Mouse (Mus musculus) stomach, embryonic 16.5 days (tissue): ENCODE measurements around the gene Map4k4. TPM values are rescaled to one million over a fixed set of nuclear protein-coding genes. Genes with fewer than 3 reads are reported as not detected.

Experiments
- ATAC-seq: fragments of 200-750 bp; cut with Nextera tagmentation; 2 replicates; pipeline ENCODE4 v1.8.0; 2017; ENCODE audit warnings: moderate number of reproducible peaks, moderate TSS enrichment; ENCODE audit not compliant: insufficient read depth, low FRiP score
- H3K27ac ChIP-seq: fragments of 300-500 bp; sonication (generic); 2 replicates; pipeline ENCODE4 v1.5.1; 2014; ENCODE audit warnings: low read length
- H3K27me3 ChIP-seq: fragments of 300-500 bp; sonication (generic); 2 replicates; pipeline ENCODE4 v1.6.1; 2014; ENCODE audit warnings: low read length, control low read depth, mixed read lengths; ENCODE audit not compliant: control insufficient read depth, insufficient read depth
- H3K36me3 ChIP-seq: fragments of 300-500 bp; sonication (generic); 2 replicates; pipeline ENCODE4 v1.6.1; 2014; ENCODE audit warnings: low read length; ENCODE audit not compliant: control insufficient read depth, insufficient read depth
- H3K4me1 ChIP-seq: fragments of 300-500 bp; sonication (generic); 2 replicates; pipeline ENCODE4 v1.6.1; 2014; ENCODE audit warnings: low read length, control low read depth, mixed read lengths; ENCODE audit not compliant: control insufficient read depth, insufficient read depth
- H3K4me2 ChIP-seq: fragments of 300-500 bp; sonication (generic); 2 replicates; pipeline ENCODE4 v1.6.1; 2014; ENCODE audit warnings: low read depth, low read length, mixed read lengths
- H3K4me3 ChIP-seq: fragments of 300-500 bp; sonication (generic); replicated peaks from 2 replicates; pipeline ENCODE4 v1.5.1; 2014; ENCODE audit warnings: mild to moderate bottlenecking, low read length
- H3K9ac ChIP-seq: fragments of 300-500 bp; sonication (generic); 2 replicates; pipeline ENCODE4 v1.6.1; 2014; ENCODE audit warnings: low read length
- H3K9me3 ChIP-seq: fragments of 300-500 bp; sonication (generic); replicated peaks from 2 replicates; pipeline ENCODE4 v1.6.1; 2016; ENCODE audit warnings: low read length, control low read depth; ENCODE audit not compliant: control insufficient read depth
- WGBS: fragments of 180-500 bp; shearing (Covaris S2); extraction: QIAGEN DNeasy Blood & Tissue Kit; methylation state at CpG from one replicate; pipeline ENCODE4 v1.1.7; 2014; 5-methylcytosine and 5-hydroxymethylcytosine counted together
- polyA plus RNA-seq: library from polyadenylated mRNA; unstranded; fragments of >200 nt; fragmentation: Nextera tagmentation; extraction: Ambion mirVana; gene quantifications from 2 replicates; pipeline ENCODE4 v1.2.1, GENCODE M21; 2015

Gene Map4k4
- polyA plus RNA-seq, 1 experiment from 2014 or later = 15.3 TPM

DNA sequence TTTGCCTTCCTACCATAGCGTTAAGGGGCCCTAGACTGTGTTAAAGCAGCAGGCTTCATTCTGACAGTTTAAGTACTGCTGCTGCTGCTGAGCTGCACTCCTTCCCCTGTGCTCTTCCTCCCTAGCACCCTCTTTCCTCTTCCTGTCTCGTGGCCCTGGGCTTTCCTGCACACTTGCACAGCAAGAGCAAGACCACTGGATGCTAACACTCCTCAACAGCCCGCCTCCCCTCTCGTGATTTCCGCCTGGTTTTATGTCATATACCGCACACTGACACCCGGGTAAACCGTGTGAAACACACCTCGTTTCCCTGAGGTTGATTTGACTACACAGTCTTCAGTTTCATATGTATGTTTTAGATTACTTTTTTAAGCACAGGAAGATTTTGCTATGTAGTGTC lies 86.1 kb downstream of the Map4k4 start:
- no peak overlapping the region for H3K9ac ChIP-seq
- 83% methylated on average over 9 of the region's 9 CpGs for WGBS
- no peaks in the 10 kb centered on the region for H3K4me1 ChIP-seq
- ATAC-seq = no peak
- no peaks in the 10 kb centered on the region for H3K9me3 ChIP-seq
- H3K4me3 ChIP-seq = no peak overlapping the region
- H3K36me3 ChIP-seq = peaks cover 28% of the 10 kb centered on the region
- no peaks in the 10 kb centered on the region for H3K27me3 ChIP-seq
- no peak overlapping the region for H3K27ac ChIP-seq
- H3K4me2 ChIP-seq = no peak overlapping the region

DNA sequence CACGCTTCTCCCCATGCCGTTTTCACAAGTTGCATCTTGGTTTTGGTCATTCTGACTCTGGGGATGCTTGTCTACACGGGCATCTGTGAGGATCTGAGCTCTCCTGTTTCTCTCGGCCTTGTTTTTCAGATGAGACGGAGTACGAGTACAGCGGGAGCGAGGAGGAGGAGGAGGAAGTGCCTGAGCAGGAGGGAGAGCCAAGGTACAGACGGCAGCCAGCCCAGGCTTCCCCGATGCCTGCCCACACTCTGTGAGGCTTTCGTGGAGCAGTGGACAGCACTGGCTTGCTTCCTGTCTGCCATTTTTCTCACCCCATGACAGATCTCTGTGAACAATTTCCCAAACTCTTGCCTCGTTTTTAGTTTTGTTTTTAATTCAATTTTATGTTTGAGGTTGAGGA lies 88.1 kb downstream of the Map4k4 start:
- WGBS = 74% methylated on average over 12 of the region's 12 CpGs

DNA sequence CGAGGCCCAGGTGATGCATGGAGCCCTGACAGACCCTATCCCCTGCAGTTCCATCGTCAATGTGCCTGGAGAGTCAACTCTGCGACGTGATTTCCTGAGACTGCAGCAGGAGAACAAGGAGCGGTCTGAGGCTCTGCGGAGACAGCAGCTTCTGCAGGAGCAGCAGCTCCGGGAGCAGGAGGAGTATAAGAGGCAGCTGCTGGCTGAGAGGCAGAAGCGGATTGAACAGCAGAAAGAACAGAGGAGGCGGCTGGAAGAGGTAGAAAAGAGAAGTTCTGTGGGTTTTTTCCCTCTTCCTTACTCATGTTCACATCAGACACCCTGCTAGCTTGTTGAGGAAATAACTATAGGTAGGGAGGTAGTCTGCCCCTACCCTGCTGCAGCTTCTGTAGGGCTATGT lies 89.3 kb downstream of the Map4k4 start:
- H3K36me3 ChIP-seq = peaks cover 34% of the 10 kb centered on the region

More for the DNA sequence above, 88.1 kb downstream of the Map4k4 start:
- peaks cover 33% of the 10 kb centered on the region for H3K36me3 ChIP-seq
- no peak overlapping the region for H3K4me3 ChIP-seq
- H3K4me2 ChIP-seq = no peak overlapping the region
- H3K27ac ChIP-seq = no peak overlapping the region
- no peaks in the 10 kb centered on the region for H3K9me3 ChIP-seq
- no peak for ATAC-seq
- H3K4me1 ChIP-seq = no peaks in the 10 kb centered on the region
- H3K27me3 ChIP-seq = no peaks in the 10 kb centered on the region
- H3K9ac ChIP-seq = no peak overlapping the region

DNA sequence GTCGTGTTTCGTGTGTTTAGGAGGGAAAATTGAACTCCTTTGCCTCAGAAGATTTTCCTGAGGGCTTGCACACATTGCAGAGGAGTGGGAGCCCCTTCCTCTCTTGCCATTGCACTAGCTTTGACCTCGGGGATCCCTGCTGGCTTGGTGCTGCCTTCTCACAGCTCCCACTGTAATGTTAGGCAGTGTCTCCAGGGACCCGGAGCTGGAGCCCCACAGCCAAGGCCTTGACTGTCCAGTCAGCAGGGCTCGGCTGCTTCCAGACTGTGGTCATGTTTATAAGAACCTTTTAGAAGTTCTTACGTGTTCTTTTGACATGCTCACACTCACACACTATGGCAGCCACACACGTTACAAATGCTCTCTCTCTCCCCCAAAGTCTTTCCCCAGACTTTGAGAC lies 93.2 kb downstream of the Map4k4 start:
- H3K4me3 ChIP-seq = no peak overlapping the region
- H3K4me2 ChIP-seq = no peak overlapping the region
- H3K9ac ChIP-seq = no peak overlapping the region
- H3K4me1 ChIP-seq = no peaks in the 10 kb centered on the region
- H3K9me3 ChIP-seq = no peaks in the 10 kb centered on the region
- H3K27ac ChIP-seq = peak overlapping the region; percentile 42; the same call in 1 of the 2 replicates
- 80% methylated on average over 7 of the region's 7 CpGs for WGBS
- no peak for ATAC-seq
- no peaks in the 10 kb centered on the region for H3K27me3 ChIP-seq
- peaks cover 35% of the 10 kb centered on the region for H3K36me3 ChIP-seq

More for the DNA sequence above, 89.3 kb downstream of the Map4k4 start:
- Histone ChIP-seq H3K4me2 (no peak overlapping the region), H3K4me1 (no peaks in the 10 kb centered on the region), H3K9me3 (no peaks in the 10 kb centered on the region), H3K27ac (no peak overlapping the region), H3K27me3 (no peaks in the 10 kb centered on the region), H3K4me3 (no peak overlapping the region), H3K9ac (no peak overlapping the region)
- 90% methylated on average over 9 of the region's 9 CpGs for WGBS
- no peak for ATAC-seq

DNA sequence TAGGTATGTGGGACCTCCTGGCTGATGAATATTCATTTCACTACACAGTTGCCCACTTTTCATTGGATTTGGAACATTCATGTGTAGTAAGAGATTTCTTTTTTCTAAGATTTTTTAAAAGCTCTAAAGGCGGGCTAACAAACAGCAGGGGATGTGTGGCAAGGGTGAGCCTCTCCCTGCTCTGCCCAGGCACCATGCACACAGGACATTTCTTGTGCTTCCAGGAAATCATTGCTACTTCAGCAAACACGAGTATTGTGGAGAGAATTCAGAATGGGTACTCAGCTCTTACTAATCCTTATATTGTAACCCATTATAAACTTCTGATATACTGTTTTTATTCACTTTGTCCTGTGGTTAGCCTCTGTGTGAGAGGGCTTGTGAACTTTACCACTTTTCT lies 94.9 kb downstream of the Map4k4 start:
- Histone ChIP-seq H3K36me3 (peaks cover 27% of the 10 kb centered on the region; the same call in 1 of the 2 replicates), H3K27me3 (no peaks in the 10 kb centered on the region), H3K4me3 (no peak overlapping the region), H3K9ac (no peak overlapping the region), H3K4me2 (no peak overlapping the region), H3K27ac (no peak overlapping the region), H3K9me3 (no peaks in the 10 kb centered on the region), H3K4me1 (no peaks in the 10 kb centered on the region)
- no peak for ATAC-seq
- 80% methylated on average over 2 of the region's 2 CpGs for WGBS

DNA sequence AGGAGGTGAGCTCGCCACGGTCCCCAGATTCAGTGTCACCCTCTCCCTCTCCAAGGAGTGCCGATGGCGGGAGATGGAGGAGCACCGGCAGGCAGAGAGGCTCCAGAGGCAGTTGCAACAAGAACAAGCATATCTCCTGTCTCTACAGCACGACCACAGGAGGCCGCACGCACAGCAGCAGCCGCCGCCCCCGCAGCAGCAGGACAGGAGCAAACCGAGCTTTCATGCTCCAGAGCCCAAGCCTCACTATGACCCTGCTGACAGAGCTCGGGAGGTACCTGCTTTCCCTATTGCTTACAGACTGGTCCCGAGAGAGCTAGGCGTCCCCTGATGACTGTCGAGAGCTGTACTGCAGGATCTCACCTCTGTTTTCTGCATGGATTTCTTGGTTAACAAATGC lies 99.8 kb downstream of the Map4k4 start:
- 84% methylated on average over 16 of the region's 16 CpGs for WGBS
- H3K36me3 ChIP-seq = peaks cover 22% of the 10 kb centered on the region; the same call in 1 of the 2 replicates

DNA sequence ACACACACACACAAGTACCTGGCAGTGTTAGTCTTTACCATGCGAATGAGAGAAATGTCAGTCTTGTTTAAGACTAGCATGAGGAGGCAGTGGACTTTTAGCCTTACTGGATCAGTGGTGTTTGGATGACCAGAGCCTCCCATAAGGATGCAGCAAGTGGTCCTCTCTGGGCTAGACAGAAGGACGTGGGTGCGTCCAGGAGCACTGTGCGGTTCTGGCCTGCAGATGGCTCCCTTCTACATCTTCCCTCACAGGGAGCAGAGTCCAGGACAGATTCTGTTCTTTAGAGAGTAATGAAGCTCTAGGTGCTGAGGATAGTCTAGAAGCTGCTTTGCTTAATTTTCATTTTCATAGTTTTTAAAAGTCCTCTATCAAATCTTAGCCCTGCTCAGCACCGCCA lies 100.2 kb downstream of the Map4k4 start:
- no peaks in the 10 kb centered on the region for H3K4me1 ChIP-seq
- no peak overlapping the region for H3K4me2 ChIP-seq
- 68% methylated on average over 5 of the region's 5 CpGs for WGBS
- no peaks in the 10 kb centered on the region for H3K27me3 ChIP-seq
- peaks cover 26% of the 10 kb centered on the region for H3K36me3 ChIP-seq
- no peak overlapping the region for H3K4me3 ChIP-seq
- ATAC-seq = no peak
- no peak overlapping the region for H3K27ac ChIP-seq
- no peaks in the 10 kb centered on the region for H3K9me3 ChIP-seq
- no peak overlapping the region for H3K9ac ChIP-seq

More for the DNA sequence above, 99.8 kb downstream of the Map4k4 start:
- Histone ChIP-seq H3K4me2 (no peak overlapping the region), H3K9ac (no peak overlapping the region), H3K4me3 (no peak overlapping the region), H3K27ac (no peak overlapping the region), H3K9me3 (no peaks in the 10 kb centered on the region), H3K4me1 (no peaks in the 10 kb centered on the region), H3K27me3 (no peaks in the 10 kb centered on the region)
- ATAC-seq = no peak

DNA sequence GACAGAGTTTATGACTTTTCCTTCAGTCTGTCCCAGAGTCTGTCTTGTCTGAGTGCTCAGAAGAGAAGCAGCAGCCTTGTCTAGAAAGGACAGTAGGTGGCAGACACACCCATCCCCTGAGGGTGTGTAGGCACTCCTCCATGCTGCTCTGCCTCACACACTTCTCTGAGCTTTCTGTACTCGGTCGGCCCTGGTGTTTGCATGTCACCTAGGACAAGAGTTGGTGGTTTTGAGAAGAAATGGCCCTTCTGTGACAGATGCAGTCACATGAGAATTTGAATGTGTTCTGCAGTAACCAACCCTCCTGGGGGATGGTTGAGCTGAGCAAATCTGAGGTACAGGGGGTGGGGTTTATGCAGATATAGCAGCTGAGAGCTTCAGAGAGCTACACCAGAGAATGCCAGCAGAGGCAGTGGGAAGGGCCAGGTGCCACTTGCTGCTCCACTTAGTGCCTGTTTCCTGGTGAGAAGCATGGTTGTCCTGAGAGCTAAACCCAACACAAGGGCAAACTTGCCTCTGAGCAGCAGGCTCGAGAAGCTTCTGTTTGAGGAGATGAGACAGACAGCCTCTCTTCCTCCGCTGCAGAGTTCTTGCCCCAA lies 101.5 kb downstream of the Map4k4 start:
- Histone ChIP-seq H3K4me1 (no peaks in the 10 kb centered on the region), H3K9me3 (no peaks in the 10 kb centered on the region), H3K27ac (no peak overlapping the region), H3K27me3 (no peaks in the 10 kb centered on the region), H3K4me3 (no peak overlapping the region), H3K36me3 (peaks cover 30% of the 10 kb centered on the region), H3K9ac (no peak overlapping the region), H3K4me2 (no peak overlapping the region)
- no peak for ATAC-seq
- 73% methylated on average over 4 of the region's 4 CpGs for WGBS

DNA sequence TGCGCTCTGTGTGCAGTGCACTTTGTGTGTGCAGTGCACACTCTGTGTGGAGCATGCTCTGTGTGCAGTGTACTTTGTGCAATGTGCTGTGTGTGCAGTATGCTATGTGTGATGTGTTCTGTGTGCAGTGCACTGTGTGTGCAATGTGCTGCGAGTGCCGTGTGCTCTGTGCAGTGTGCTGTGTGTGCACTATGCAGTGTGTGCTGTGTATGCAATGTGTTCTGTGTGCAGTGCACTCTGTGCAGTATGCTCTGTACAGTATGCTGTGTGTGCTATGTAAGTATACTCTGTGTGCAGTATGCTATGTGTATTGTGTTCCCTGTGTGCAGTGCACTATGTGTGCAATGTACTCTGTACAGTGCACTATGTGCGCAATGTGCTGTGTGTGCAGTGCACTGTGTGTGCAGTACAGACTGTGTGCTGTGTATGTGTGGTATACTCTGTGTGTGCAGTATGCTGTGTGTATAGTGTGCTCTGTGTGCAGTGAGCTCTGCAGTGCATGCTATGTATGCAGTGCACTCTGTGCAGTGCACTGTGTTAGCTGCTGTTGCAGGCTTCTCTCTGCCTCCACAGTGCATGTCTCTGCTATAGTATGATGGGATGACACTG lies 105.4 kb downstream of the Map4k4 start:
- Histone ChIP-seq H3K36me3 (peaks cover 47% of the 10 kb centered on the region), H3K27ac (no peak overlapping the region), H3K4me3 (no peak overlapping the region), H3K9ac (no peak overlapping the region), H3K9me3 (no peaks in the 10 kb centered on the region), H3K4me1 (no peaks in the 10 kb centered on the region), H3K27me3 (no peaks in the 10 kb centered on the region), H3K4me2 (no peak overlapping the region)
- ATAC-seq = 0 out of 2 replicates have a peak, but pooled peaks have one; percentile 33
- WGBS = 97% methylated on average over 4 of the region's 4 CpGs
